Mouse (Mus musculus) embryo, embryonic 10 days (tissue): ENCODE data around the gene Mphosph6.

ENCODE experiments used
- DNase-seq: peaks from one replicate; pipeline ENCODE4 v3.0.0-alpha.2; 2015; ENCODE audit warnings: low spot score

Gene Mphosph6

DNA sequence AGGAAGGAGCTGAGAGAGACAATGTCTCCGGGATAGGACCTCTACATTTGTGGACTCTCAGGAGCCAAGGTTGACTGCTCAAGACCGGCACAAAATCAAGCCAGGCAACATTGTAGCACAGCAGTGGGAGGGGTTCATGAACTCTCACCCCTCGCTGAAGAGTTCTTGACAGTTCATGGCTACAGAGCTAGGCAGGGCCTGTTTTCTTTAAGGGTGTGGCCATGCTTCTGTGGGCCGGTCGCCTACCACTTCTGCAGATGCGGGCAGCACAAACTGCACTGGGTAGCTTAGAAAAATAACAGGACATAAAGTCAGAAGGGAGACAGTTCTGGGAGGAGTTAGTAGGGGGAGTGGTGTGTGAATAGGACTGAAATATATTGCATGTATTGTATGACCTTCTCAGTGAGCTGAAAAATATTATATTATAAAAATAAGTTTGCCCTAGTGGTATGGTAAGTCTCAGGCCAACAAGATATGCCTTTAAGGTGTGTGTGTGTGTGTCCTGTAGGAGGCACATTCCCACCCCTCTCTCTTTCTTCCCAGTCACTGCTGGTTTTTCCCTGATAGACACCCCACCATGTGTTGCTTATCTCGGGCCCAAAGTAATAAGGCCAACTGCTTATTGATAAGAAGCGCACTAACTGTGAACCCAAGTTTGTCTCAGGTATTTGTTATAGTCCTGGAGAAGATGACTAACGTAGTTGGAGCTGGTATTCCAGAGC lies 30.5 kb downstream of the Mphosph6 start:
- DNase-seq: no peak

DNA sequence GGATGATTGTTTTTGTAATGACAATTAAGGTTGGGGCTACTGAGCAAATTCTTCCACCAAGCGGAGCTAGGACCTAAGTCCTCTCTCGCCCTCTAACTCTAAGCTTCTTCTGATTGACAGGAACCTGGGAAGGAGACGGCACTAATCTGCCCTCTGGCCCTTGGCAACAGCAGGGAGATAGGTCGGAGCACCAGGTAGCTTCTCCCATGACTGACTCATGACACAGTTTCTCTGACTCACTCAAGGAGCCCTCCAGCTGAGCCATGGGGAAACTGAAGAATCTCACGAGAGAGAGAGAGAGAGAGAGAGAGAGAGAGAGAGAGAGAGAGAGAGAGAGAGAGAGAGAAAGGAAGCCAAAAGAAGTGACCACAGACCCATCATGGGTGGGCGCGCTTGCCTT lies 32.8 kb downstream of the Mphosph6 start:
- no peak for DNase-seq

DNA sequence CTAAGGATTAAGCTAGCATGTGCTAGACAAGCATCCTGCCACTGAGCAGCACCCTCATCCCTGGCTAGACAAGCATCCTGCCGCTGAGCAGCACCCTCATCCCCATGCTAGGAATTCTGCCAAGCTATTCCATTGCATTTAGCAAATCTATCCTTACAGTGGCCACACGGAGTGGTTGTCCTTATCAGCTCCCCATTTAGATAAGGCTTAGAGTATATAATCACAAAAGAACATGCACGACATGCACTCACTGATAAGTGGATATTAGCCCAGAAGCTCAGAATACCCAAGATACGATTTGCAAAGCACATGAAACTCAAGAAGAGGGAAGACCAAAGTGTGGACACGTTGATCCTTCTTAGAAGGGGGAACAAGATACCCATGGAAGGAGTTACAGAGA lies 35.8 kb downstream of the Mphosph6 start:
- no peak for DNase-seq

DNA sequence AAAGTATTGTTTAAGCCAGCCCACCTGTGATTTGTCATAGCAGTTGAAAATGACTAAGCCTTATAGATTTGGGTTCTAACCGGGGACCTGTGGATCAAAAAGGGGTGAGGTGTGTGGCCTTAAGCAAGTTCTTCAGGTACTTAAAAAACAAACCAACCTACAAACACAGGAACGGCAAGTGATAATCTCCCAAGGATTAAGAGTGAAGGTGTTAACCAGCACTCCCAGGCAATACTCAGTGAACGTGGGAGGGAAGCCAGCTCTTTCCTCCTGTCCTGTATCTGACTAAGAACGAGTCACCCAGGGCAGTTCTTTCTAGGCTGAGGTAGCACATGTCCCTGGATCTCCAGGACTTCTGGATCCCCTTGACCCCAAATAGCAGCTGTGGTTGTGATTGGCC lies 37.1 kb downstream of the Mphosph6 start:
- DNase-seq: no peak

DNA sequence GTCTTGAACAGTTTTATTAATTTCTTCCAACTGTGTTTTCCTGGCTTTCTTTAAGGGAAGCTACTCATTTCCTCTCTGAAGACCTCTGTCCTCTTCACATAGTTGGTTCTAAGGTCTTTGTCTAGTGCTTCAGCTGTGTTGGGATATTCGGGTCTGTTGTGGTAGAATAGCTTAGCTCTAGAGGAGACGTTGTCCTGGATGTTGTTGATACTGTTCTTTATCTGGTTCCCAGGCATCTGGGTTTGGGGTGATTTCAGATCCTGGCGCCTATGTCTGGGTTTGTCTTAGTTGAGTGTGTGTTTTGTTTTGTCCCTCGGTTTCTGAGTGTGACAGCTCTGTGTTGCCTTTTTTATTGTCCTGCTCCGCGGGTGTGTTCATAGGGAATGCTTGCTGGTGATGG lies 39.0 kb downstream of the Mphosph6 start:
- DNase-seq: no peak

DNA sequence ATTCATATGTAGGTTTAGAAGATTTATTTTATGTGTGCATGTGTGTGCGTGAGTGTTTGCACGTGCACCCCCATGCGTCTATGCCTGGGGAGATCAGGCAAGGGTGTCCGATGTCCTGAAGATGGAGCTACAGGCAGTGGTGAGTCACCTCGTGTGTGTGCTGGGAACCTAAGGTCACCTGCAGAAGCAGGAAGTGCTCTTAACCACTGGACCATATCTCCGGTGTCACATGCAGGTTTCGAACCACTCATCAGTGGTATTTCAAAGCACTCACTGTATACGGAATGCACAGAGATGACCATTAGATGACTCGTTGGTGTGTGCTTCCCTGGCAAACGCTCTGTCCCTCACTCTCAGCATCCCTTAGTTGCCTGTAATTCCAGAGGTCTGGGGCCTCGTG lies 43.8 kb downstream of the Mphosph6 start:
- DNase-seq: no peak

DNA sequence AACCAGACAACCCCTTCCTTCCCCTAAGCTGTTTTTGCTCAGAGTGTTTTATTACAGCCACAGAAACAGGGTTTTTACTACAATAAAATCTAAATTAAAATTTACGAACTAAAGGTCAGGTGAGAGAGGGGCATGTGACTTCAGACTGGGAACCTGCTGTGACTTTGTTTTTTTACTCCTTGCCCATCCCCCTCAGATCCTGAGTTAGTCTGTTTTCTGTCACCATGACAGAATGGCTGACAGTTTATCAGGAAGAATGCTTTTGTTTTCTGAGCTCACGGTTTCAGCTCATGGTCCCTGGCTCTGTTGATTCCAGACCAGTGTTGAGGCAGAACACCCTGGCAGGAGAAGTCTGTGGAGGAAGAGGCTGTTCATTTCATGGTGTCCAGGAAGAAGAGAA lies 52.3 kb downstream of the Mphosph6 start:
- no peak for DNase-seq

DNA sequence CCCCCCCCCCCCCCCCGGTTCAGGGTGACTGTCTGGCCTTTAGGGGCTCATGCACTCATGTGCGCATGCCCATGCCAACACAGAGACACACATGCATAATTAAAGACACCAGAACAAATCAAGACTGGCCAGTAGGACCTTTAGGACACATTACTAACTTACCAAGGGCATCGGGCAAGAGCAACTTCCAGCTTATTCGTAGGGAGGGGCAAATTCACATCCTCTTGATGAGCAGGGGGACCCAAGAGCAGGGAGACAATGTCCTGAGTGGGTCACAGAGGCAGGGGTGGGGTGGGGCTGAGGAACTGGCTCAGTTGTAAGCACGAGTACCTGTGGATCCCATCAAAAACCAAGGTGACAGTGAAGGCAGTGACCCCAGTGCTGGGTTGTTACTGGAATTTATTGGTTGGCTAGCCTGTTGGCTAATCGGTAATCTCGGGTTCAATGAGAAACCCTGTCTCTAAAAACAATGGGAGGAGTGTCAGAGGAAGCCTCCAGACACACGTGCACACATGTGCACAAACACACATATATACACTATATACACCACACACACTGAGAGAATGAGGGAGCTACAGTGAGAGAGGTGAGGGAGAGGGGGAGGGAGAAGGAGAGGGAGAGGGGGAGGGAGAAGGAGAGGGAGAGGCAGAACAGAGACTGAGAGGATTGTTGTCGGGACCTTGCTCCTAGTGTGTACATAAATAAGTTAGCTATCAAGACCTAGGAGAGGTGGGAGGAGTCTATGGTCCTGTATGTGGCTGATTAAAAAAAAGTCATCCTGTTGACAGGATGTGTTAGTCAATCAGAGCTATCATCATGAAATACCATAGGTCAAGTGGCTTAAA lies 53.6 kb downstream of the Mphosph6 start:
- DNase-seq: no peak

DNA sequence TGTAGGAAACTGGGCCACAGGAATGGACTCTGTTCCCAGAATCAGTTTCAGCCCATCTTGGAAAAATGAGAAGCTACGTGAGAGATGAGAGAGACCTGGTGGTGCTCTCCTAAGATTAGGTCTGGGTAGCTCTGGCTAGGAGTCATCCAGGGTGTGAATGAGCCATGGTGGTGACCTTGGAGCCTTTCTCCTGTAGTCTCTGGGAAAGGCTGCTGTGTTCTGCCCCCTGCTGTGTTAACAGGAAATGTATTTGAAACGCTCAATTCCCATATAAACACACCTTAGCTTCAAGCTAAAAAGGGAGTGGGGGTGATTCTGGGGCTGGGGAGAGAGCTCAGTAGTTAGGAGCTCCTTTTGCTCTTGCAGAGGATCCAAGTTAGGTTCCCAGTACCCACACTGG lies 54.3 kb downstream of the Mphosph6 start:
- DNase-seq: no peak

DNA sequence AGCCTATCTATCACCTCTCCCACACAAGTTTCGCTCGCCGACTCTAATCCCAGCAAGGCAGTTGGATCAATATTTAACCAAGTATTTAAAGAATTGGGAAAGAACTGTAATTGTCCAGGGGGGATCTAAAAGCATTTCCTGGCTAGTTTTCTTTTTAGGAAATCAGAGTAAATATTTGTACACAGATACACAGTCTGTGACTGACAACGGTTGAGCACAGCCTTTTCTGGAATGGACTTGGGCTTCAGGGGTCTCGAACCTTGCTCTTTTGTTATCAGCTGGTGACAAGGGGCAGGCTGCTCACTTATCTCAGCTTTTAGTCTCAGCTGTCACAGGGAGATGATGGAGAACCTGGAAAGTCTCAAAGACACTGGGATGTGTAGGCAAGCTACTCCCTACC lies 55.1 kb downstream of the Mphosph6 start:
- DNase-seq: no peak

DNA sequence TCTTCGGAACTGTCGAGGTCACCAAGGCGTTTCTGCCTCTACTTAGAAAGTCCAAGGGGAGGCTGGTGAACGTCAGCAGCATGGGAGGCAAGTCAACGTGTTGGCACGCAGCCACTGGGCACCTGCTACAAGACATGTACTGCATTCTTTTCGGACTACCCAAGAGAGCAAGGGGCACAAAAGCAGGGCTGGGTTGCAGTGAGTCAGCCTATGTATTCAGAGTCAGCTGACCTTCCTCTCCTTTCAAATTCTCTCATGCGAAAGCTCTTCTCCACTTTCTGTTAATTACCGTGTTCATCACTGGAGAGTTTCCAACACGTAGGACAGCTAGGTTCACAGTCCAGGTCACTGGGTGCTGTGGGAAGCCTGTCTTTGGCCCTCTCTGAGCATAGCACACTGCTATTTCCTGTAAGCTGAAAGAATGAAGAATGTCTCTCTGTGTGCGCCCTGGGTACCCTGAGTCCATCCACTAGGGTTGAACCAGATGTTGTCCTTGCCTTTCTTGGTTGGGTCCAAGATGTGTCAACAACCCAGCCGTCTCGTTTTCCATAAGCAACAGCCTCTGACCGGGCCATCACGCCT lies 59.2 kb downstream of the Mphosph6 start:
- DNase-seq: no peak
